Mouse (Mus musculus): ENCODE results near the gene Chst1.

Gene Chst1

DNA sequence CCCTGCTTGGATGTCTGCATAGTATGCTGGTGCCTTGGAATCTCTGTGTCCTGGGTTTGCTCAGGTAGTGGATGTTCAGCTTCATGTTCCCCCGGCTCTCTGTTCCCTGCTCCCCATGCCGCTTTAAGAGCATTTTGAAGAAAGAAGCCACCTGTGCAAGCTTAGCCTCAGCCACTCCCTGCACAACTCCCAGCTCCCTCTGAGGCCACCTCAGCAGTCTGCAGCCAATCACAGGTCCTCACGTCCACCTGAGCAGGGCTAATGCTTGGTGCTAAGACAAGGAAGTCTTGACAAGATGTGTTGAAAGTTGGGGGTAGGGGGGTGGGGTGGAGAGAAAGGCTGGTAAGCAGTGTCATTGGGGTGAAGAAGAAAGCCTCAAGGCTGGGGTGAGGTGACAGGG, 8.1 kb downstream of the Chst1 start:
- in situ Hi-C loops (cut with MboI; ENCODE audit: low pct_unique_long_range_greater_than_20kb in 1 of 2, low sequenced_read_pairs in 2 of 2, unreplicated experiment in 1 of 2): loop anchor here (10.0 to 25.0 kb wide), 2 partner anchors 123 to 205 kb away; no protein-coding TSS in a partner anchor

DNA sequence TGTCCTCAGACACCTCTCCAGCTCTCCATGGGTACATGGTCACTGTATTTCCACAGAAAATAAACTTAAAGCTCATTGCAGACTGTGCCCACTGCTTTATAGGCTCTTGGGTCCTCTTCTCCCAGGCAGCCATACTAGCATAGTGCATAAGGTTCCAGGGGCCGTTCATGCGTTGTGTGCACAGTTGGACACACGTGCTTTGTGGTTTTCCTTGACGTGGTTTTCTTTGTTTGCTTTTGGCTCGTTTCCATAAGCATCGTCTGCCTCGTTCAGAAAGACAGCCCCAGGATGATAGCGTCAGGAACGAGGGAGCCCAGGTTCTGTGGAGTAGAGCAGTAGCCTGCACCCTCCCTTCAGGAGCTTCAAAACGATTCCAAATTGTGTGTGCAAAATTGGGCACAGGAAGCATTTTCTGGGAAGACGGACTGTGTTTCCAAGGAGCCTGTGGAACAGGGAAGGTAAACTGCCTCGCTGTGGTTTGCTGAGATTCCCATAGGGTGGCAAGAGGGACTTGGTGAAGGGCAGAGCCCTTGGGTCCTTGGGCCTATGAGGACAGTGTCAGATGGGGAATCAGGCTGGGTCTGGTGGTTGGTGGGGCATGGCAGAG, 8.6 kb downstream of the Chst1 start:
- in situ Hi-C loops (cut with MboI; ENCODE audit: low pct_unique_long_range_greater_than_20kb in 1 of 2, low sequenced_read_pairs in 2 of 2, unreplicated experiment in 1 of 2): loop anchor here (10.0 to 25.0 kb wide), 2 partner anchors 123 to 204 kb away; no protein-coding TSS in a partner anchor

DNA sequence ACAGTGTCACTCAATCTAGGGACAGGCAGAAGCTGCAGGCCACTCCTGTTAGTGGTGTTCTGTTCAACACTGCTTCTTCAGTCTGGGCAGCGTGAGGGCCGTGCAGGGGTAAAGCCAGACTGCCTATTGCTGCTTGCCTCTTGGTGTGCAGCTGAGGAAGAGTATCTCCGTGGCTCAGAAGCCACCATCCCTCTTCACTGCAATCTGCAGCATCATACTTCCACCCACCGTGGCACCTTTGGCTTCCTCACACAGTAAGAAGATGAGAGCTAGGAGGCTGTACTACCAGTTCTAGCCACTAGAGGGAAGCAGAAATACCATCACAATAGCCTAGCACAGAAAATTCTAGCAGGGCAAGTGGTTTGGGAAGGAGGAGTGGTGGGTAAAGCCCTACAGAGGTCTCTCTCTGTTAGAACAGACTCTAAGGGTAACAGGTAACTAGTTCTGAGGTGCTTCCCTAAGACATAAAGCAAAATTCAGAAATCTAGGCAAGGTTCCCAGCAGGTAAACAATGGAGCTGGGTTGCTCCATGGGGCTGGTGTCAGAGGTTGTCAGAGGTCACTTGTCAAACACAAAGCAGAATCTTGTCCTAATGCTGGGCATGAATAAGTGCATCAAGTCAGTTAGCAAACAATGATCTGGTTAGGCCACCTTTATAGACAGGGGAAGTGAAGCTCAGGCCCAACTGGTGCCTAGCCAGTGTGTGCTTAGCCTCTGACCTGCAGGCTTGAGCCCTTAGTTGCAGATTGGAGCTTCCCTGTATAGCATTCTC, 9.5 kb downstream of the Chst1 start:
- in situ Hi-C loops (cut with MboI; ENCODE audit: low pct_unique_long_range_greater_than_20kb in 1 of 2, low sequenced_read_pairs in 2 of 2, unreplicated experiment in 1 of 2): loop anchor here (10.0 to 25.0 kb wide), 2 partner anchors 124 to 203 kb away; no protein-coding TSS in a partner anchor

DNA sequence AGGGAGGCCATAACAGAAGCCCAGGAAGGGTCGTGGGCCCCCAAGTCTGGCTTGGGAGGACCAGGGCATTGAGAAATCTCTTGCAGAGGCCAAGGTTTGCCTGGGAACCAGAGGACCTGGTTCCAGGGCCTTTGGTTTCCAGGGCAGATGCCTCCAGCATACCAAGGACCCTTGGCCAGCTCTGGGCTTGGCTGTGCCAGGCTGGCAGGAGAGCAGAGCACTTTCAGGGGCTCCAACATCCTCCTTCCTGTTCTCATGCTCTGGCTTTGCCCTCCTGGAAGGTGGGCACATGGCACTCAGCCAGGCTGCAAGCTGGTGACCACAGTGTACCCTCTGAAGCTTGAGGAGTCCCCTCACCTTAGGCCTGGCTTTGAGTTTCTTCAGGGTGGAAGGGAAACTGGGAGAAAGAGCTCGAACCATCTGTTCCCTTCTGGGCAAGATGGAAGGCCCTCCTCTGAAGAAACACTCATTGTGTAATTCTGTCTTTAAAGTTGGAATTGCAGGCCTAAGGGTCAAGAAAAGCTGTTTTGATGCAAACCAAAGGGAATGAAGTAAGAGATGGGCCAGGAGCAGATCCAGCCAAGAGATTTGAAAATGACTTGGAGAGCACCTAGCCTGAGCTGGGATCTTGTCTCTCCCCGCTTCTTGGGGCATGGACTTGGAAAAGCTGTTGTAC, 10.3 kb downstream of the Chst1 start:
- in situ Hi-C loops (cut with MboI; ENCODE audit: low pct_unique_long_range_greater_than_20kb in 1 of 2, low sequenced_read_pairs in 2 of 2, unreplicated experiment in 1 of 2): loop anchor here (10.0 to 25.0 kb wide), 3 partner anchors 125 to 225 kb away; no protein-coding TSS in a partner anchor

DNA sequence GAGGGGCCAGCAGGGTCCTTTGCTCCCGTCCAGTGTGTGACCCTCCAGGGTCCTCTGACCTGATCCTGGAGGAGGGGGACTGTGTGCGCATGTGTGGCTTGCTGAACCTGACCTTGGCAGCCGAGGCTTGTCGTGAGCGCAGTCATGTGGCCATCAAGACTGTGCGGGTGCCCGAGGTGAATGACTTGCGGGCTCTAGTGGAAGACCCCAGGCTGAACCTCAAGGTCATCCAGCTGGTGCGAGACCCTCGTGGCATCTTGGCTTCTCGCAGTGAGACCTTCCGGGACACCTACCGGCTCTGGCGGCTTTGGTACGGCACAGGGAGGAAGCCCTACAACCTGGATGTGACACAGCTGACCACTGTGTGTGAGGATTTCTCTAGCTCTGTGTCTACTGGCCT, 14.1 kb downstream of the Chst1 start:
- in situ Hi-C loops (cut with MboI; ENCODE audit: low pct_unique_long_range_greater_than_20kb in 1 of 2, low sequenced_read_pairs in 2 of 2, unreplicated experiment in 1 of 2): loop anchor here (10.0 to 25.0 kb wide), 2 partner anchors 199 to 221 kb away; no protein-coding TSS in a partner anchor

DNA sequence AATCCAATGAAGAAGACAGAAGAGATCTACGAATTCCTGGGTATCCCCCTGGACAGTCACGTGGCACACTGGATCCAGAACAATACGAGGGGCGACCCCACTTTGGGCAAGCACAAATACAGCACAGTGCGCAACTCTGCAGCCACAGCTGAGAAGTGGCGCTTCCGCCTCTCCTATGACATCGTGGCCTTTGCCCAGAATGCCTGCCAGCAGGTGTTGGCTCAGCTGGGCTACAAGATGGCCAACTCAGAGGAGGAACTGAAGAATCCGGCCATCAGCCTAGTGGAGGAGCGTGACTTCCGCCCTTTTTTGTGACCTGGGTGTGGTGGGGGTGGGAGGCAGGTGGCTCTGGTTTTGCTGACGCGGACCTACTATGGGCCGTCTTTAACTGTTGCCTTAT, 14.6 kb downstream of the Chst1 start:
- in situ Hi-C loops (cut with MboI; ENCODE audit: low pct_unique_long_range_greater_than_20kb in 1 of 2, low sequenced_read_pairs in 2 of 2, unreplicated experiment in 1 of 2): loop anchor here (10.0 to 25.0 kb wide), 2 partner anchors 198 to 221 kb away; no protein-coding TSS in a partner anchor

DNA sequence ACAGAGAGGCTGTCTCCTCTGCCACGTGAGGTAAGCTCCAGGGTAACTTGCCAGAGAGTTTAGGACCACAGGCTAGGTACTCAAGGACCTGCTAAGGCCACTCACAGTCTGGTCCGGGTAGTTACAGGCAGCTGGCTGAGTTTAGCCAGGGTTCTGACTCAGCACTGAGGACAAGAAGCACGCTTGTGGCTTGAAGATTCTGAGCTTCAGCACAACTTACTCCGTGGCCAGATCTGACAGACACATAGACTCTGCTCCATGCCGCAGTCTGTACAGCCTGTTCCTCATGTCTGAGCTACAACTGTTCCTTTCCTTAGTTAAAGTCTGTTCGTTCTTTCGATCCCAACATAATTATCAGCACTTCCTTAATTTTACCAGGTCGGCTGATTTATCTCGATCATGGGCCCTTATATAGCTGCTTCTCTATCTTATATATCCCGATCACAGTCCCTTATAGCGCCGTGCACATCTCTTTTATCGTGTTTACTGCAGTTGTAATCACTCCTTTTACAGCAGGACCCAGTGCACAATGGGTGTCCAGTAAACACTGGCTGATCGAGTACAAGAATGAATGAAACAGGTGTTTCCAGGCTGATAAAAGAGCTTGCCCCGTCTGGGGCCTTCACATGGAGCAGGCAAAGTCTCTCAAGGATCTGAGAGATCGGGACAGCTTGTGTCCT, 17.7 kb downstream of the Chst1 start:
- in situ Hi-C loops (cut with MboI; ENCODE audit: low pct_unique_long_range_greater_than_20kb in 1 of 2, low sequenced_read_pairs in 2 of 2, unreplicated experiment in 1 of 2): loop anchor here (10.0 to 25.0 kb wide), 2 partner anchors 195 to 218 kb away; no protein-coding TSS in a partner anchor

DNA sequence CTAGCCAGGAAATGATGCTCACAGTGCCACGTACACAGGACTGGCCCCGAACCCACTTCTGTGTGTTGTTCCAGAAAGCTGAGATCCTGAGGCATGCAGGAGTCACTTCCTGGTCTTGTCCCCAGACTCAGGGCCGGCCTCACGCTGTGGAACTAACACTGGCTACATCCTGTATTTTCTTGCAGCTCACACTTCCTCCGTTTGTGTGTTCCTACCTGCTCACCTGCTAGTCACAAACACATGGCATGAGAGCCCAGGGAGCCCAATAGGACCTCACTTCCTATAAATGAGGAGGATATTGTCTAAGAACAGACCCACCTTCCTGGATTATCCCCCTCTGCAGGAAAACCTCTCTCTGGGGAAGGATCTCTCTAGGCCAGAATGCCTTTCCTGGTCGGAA, 18.5 kb downstream of the Chst1 start:
- in situ Hi-C loops (cut with MboI; ENCODE audit: low pct_unique_long_range_greater_than_20kb in 1 of 2, low sequenced_read_pairs in 2 of 2, unreplicated experiment in 1 of 2): loop anchor here (10.0 to 25.0 kb wide), 2 partner anchors 194 to 217 kb away; no protein-coding TSS in a partner anchor

DNA sequence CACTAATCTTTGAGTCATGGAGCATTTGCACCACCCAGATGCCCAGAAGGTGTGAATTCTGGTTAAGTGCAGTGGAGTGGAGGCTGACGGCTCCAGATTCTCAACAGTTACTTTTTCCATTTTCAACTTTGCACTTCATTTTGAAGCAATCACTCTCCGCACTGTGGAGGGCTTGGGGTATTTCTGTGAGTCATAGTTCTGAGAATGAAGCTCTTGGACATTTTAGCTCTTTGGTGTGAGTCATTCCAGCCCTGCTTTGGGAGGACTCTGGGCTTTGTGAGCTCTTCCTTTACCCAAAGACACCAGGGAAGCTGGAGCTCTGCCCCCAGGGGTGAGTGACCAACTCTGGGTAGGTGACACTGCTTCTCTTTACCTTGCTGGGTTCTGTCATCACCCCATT, 28.1 kb downstream of the Chst1 start:
- in situ Hi-C loops (cut with MboI; ENCODE audit: low pct_unique_long_range_greater_than_20kb in 1 of 2, low sequenced_read_pairs in 2 of 2, unreplicated experiment in 1 of 2): no loop called here

DNA sequence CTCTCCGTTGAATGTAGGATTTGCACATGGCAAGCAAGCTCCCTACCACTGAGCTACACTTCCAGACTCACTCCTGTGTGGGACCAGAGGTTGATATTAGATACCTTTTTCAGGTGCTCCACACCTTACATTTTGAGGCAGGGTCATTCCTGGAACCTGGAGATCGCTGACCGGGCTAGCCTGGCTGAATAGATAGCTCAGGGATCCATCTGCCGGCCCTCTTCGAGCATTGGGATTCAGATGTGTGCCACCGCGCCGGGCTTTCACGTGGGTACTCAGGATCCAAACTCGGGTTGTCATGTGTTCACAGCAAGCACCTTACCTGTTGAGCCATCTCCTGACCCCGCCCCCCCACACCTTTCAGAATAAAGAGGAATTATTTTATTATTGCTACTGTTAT, 31.3 kb downstream of the Chst1 start:
- in situ Hi-C loops (cut with MboI; ENCODE audit: low pct_unique_long_range_greater_than_20kb in 1 of 2, low sequenced_read_pairs in 2 of 2, unreplicated experiment in 1 of 2): no loop called here

DNA sequence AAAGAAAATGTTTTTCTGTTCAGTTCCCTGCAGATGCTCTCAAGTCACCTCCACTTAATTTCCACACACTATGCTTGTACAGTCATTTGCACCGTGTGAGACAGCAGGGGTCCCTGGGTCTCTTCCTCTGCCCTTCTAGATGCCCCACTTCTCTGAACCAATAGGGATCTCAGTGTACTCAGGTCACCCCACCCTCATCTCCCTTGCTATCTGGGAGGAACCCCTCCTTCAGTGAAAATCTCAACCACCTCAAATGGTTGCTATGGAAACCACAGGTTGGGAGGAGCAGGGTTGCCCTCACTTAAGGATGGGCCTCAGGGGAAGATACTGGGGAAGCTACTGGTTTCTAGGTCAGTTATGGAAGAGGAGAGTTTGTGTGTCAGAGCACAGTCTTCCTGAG, 32.5 kb downstream of the Chst1 start:
- in situ Hi-C loops (cut with MboI; ENCODE audit: low pct_unique_long_range_greater_than_20kb in 1 of 2, low sequenced_read_pairs in 2 of 2, unreplicated experiment in 1 of 2): no loop called here

DNA sequence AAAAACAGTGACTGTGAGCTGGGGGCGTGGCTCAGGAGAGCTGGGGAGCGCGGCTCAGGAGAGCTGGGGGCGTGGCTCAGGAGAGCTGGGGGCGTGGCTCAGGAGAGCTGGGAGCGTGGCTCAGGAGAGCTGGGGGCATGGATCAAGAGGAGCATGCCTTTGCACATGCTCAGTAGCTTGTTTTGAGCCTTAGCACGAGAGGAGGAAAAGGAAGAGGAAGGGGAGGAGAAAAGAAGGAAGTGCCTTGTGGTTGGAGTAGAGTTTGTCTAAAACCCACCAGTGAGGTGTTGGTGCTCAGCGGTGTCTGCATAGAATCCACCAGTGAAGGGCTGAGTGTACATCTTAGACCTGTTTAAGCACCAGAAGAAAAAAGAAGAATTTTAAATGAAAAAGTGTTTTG, 41.0 kb downstream of the Chst1 start:
- in situ Hi-C loops (cut with MboI; ENCODE audit: low pct_unique_long_range_greater_than_20kb in 1 of 2, low sequenced_read_pairs in 2 of 2, unreplicated experiment in 1 of 2): no loop called here

DNA sequence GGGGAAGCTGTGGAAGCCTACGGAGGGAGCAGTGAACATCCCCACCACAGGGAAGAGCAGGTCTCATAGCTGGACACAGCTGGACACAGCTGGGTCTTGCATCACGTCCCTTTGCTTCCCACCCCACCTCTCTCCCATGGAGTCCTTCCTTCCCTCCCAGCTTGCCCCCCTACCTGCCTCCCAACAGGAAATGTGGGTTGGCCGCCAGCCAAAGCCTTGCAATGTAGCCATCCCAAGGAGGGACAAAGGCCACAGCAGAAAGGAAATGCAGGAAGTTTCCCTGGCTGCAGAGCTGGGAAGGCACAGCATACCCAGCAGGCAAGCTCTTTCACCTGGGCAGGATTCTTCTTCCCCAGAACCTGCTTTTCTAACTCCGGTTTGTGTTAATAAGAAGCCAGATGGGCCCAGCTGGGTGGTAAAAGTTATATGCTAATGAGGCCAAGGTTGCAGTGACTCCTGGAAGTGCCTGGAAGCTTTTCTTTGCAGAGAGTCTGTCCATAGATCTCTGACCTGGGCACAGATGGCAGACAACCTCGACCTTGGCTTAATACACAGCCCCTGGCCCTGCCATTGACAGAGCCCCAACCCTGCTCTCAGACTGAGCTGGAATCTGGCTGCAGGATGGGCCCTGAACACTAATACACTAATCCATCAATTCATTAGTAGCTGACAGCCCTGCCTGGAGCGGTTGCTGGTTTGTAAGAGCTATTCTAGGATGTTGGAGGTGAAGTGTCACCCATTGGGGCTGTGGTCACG, 46.0 kb downstream of the Chst1 start:
- in situ Hi-C loops (cut with MboI; ENCODE audit: low pct_unique_long_range_greater_than_20kb in 1 of 2, low sequenced_read_pairs in 2 of 2, unreplicated experiment in 1 of 2): no loop called here

DNA sequence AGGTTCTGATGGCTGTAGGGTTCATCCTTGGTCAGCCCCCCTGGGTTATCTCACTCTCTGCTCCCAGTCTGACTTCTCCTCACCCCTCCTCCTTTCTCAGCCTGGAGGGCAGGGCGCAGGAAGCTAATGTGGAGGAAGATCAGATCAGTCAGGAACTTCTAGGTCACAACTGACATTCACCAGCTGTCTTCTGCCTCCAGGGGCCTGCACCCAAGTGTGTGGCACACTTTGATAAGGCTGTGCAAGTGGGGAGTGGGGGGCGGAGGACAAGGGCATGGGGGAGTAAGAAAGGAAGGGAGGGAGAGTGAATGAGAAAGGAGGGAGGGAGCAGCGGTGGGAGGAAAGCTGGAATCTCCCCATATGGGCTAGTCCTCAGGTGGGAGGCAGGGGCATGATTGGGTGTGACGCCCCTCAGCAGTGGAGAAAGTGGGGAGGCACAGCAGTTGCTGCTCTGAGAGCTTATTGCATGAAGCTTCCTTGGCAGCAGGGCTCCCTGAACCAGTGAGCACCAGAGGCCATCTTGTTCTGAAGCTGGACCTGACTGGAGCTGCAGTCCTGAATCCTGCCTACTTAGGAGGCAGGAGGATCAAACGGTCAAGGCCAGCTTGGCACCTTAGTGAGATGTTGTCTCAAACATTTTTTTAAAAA, 49.8 kb downstream of the Chst1 start:
- in situ Hi-C loops (cut with MboI; ENCODE audit: low pct_unique_long_range_greater_than_20kb in 1 of 2, low sequenced_read_pairs in 2 of 2, unreplicated experiment in 1 of 2): no loop called here

DNA sequence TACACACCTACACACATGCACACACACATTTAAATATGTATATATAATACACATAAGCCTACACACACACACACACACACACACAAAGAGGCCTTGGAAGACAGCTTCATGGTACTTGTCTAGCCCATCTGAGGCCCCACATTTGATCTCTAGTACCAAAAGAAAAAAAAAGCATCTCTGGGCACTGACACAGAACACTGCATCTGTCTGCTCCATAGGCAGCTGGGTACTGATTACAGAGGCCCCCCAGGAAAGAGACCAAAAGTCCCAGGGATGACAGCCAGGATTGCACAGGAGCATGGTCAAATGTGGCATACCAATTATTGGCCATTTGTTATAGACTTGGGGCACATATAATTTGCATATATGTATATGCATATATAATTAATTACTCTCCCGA, 50.9 kb downstream of the Chst1 start:
- in situ Hi-C loops (cut with MboI; ENCODE audit: low pct_unique_long_range_greater_than_20kb in 1 of 2, low sequenced_read_pairs in 2 of 2, unreplicated experiment in 1 of 2): no loop called here

DNA sequence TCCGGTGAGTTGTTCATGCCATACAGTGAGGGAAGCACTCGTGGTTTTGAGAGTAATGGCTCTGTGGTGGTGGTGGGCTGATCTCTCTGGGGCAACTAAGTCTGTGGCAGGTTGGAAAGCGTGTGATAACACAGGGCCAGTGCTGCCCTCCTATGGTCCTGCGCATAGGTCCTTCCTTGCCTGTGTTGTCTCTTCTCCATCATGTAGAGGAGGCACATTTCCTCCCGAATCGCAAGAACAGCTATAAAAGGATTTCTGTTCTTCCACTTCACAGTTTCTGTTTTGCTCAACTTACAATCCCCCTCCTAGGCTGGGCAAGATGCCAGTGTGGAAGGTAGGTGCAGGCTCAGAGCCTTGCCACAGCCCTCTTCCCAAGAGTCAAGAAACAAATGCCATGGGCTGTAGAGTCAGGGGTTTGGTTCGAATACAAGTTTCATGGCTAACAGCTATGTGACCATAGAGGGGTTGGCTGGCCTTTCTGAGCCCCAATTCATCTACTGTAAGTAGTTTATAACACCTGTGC, 51.8 kb downstream of the Chst1 start:
- in situ Hi-C loops (cut with MboI; ENCODE audit: low pct_unique_long_range_greater_than_20kb in 1 of 2, low sequenced_read_pairs in 2 of 2, unreplicated experiment in 1 of 2): no loop called here

DNA sequence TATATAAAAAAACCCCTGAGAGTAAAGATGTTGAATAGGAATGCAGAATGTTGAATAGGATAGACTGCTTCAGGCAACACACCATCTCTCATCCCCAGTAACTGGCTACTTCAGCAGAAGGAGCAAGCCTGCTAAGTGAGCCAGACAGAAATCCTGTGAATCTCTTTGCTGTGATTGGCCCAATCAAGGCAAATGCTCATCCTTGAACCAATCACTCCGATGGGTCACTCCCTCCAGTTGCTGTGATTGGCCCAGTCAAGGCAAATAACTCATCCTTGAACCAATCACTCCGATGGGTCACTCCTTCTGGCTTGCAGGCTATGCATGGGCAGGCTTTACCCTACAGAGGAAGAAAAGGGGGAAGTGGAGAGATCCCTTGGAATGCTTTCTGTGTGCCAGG, 57.7 kb downstream of the Chst1 start:
- in situ Hi-C loops (cut with MboI; ENCODE audit: low pct_unique_long_range_greater_than_20kb in 1 of 2, low sequenced_read_pairs in 2 of 2, unreplicated experiment in 1 of 2): no loop called here
